Mouse (Mus musculus) bone marrow, adult 2 months (tissue): Measurements from ENCODE around the gene Anxa1. TPM values are rescaled to one million over a fixed set of nuclear protein-coding genes. Genes with fewer than 3 reads are reported as not detected.

Source experiments
- H3K27ac ChIP-seq: fragments of 200-500 bp; 2 replicates; pipeline ENCODE4 v1.5.1; 2012; ENCODE audit warnings: low read depth, mild to moderate bottlenecking, control low read depth, inconsistent platforms, low read length; ENCODE audit not compliant: control insufficient read depth, poor library complexity, insufficient read depth
- H3K4me1 ChIP-seq: fragments of 200-500 bp; 2 replicates; pipeline ENCODE4 v1.6.1; 2011; ENCODE audit warnings: low read length; ENCODE audit not compliant: control insufficient read depth, insufficient read depth
- H3K4me3 ChIP-seq: fragments of 200-500 bp; replicated peaks from 2 replicates; pipeline ENCODE3; 2011; ENCODE audit warnings: mild to moderate bottlenecking, low read depth, low read length, control low read depth; ENCODE audit not compliant: control insufficient read depth
- CTCF ChIP-seq: fragments of 200-500 bp; IDR thresholded peaks from 2 replicates; pipeline ENCODE4 v1.5.1; 2011; ENCODE audit warnings: low read length, control low read depth; ENCODE audit not compliant: control insufficient read depth, insufficient read depth
- POLR2A ChIP-seq: fragments of 200-500 bp; IDR thresholded peaks from 2 replicates; pipeline ENCODE4 v1.6.1; 2011; ENCODE audit warnings: low read depth, mild to moderate bottlenecking, control low read depth, low read length, borderline replicate concordance; ENCODE audit not compliant: control insufficient read depth
- WGBS: fragments of 180-500 bp; shearing (Covaris S2); methylation state at CpG from one replicate; pipeline ENCODE4 v1.1.7; 2018; 5-methylcytosine and 5-hydroxymethylcytosine counted together
- polyA plus RNA-seq: library from polyadenylated mRNA; stranded (reverse); fragments of >200 nt; gene quantifications from 2 replicates; pipeline ENCODE4 v1.2.4, GENCODE M21; 2011; ENCODE audit warnings: low replicate concordance; ENCODE audit not compliant: missing spikeins, insufficient read depth, insufficient read length

Gene Anxa1
- polyA plus RNA-seq: 120 and 331 TPM in 2 replicates

- H3K4me1 ChIP-seq: no peaks in the 10 kb centered on the region
- peak within 1 kb of the TSS; percentile 63 for H3K4me3 ChIP-seq
- TF ChIP-seq CTCF: no peak
- TF ChIP-seq POLR2A: no peak
- WGBS: under 1% methylated on average over 5 of the region's 5 CpGs
- H3K27ac ChIP-seq: peak within 1 kb of the TSS; percentile 57
Measured at GRCm38 (mm10) chr19:20390455-20390994, at the start of gene Anxa1. Gene Anxa1, minus strand, starts transcription at chr19:20390944.

GRCm38 (mm10) chr19:20437043-20437442 is 46.3 kb upstream of the Anxa1 start:
- no peaks in the 10 kb centered on the region for H3K4me1 ChIP-seq
- 52% methylated on average over 5 of the region's 5 CpGs for WGBS
- no peak overlapping the region for H3K27ac ChIP-seq
- TF ChIP-seq CTCF: no peak
- TF ChIP-seq POLR2A: no peak
- no peak overlapping the region for H3K4me3 ChIP-seq

- H3K4me1 ChIP-seq: no peaks in the 10 kb centered on the region
- H3K4me3 ChIP-seq: no peak overlapping the region
- H3K27ac ChIP-seq: no peak overlapping the region
- 10% methylated on average over 3 of the region's 3 CpGs for WGBS
- TF ChIP-seq POLR2A (no peak), CTCF (peak; percentile 86)
Measured at GRCm38 (mm10) chr19:20434541-20434940, 43.8 kb upstream of the Anxa1 start.

- 54% methylated on average over 5 of the region's 5 CpGs for WGBS
- Histone ChIP-seq H3K4me1 (no peaks in the 10 kb centered on the region), H3K4me3 (no peak overlapping the region), H3K27ac (no peak overlapping the region)
- TF ChIP-seq CTCF (no peak), POLR2A (no peak)
Measured at GRCm38 (mm10) chr19:20433966-20434365, 43.2 kb upstream of the Anxa1 start.

- Histone ChIP-seq H3K4me3 (no peak overlapping the region), H3K4me1 (no peaks in the 10 kb centered on the region), H3K27ac (no peak overlapping the region)
- WGBS: 91% methylated on average over 12 of the region's 12 CpGs
- TF ChIP-seq CTCF (no peak), POLR2A (no peak)
Measured at GRCm38 (mm10) chr19:20426443-20427161, 35.9 kb upstream of the Anxa1 start.

- peak overlapping the region; percentile 48; the same call in 1 of the 2 replicates for H3K27ac ChIP-seq
- TF ChIP-seq CTCF: no peak
- TF ChIP-seq POLR2A: no peak
- peaks cover 4% of the 10 kb centered on the region for H3K4me1 ChIP-seq
- WGBS: 42% methylated on average over 3 of the region's 3 CpGs
- H3K4me3 ChIP-seq: no peak overlapping the region
Measured at GRCm38 (mm10) chr19:20411276-20411675, 20.5 kb upstream of the Anxa1 start.

GRCm38 (mm10) chr19:20409541-20410528 is 19.1 kb upstream of the Anxa1 start:
- Histone ChIP-seq H3K4me1 (peaks cover 4% of the 10 kb centered on the region), H3K4me3 (no peak overlapping the region), H3K27ac (peak overlapping the region; percentile 32; the same call in 1 of the 2 replicates)
- TF ChIP-seq POLR2A (no peak), CTCF (no peak)
- WGBS: 8% methylated on average over 9 of the region's 9 CpGs

- Histone ChIP-seq H3K4me1 (peaks cover 4% of the 10 kb centered on the region), H3K4me3 (no peak overlapping the region), H3K27ac (no peak overlapping the region)
- WGBS: 68% methylated on average over 3 of the region's 3 CpGs
- TF ChIP-seq CTCF: no peak
Measured at GRCm38 (mm10) chr19:20406475-20406874, 15.7 kb upstream of the Anxa1 start.
